Mouse (Mus musculus): ENCODE measurements around the gene Uvssa. TPM values are rescaled to one million over a fixed set of nuclear protein-coding genes. Genes with fewer than 3 reads are reported as not detected.

The Uvssa gene
- polyA plus RNA-seq, 1 experiment: 1.6 TPM

DNA sequence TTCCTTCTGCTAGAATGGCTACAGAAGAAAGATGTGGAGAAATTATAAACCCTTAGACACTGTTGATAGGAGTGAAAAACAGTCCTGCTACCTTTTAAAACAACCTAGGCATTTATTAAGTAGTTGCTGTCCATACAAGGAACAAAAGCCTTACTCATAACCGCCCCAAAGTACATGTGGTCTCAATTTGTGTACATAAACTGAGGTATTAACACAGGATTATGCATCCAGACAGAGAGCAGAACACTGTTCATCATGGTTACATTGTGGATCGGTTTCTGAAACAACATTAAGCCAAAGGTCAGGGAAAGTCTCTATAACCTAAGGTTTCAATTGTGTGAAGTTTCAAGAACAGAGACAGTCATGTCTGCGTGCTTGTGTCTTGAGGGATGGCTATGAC is 25.3 kb upstream of the Uvssa start:
- Histone ChIP-seq H3K4me3 (no peak overlapping the region), H3K27me3 (ENCODE audit: control insufficient read depth, insufficient read depth, insufficient read length) (no peaks in the 10 kb centered on the region), H3K4me2 (ENCODE audit: low read depth) (no peak overlapping the region), H3K36me3 (ENCODE audit: control insufficient read depth, insufficient read depth) (no peaks in the 10 kb centered on the region), H3K79me2 (ENCODE audit: control insufficient read depth, insufficient read depth) (peaks cover 99% of the 10 kb centered on the region), H3ac (ENCODE audit: control insufficient read depth, insufficient read length) (no peak overlapping the region)
- TF ChIP-seq TCF3 (IDR thresholded peaks at IDR 0.05; ENCODE audit: insufficient read length, low read depth) (no peak), SRF (IDR thresholded peaks at IDR 0.05; ENCODE audit: control insufficient read depth, insufficient read length, low read depth) (no peak), POLR2AphosphoS2 (IDR thresholded peaks at IDR 0.05; ENCODE audit: insufficient read length, low read depth) (no peak), TCF12 (IDR thresholded peaks at IDR 0.05; ENCODE audit: insufficient read depth, poor library complexity, severe bottlenecking) (no peak), MYOD1 (IDR thresholded peaks at IDR 0.05; ENCODE audit: control insufficient read depth in 1 of 3, insufficient read length in 2 of 3, low read depth in 2 of 3) (no peak), MYOG (IDR thresholded peaks at IDR 0.05; ENCODE audit: control insufficient read depth in 1 of 3, insufficient read depth in 1 of 3, insufficient read length in 2 of 3, low read depth in 2 of 3) (no peak)

DNA sequence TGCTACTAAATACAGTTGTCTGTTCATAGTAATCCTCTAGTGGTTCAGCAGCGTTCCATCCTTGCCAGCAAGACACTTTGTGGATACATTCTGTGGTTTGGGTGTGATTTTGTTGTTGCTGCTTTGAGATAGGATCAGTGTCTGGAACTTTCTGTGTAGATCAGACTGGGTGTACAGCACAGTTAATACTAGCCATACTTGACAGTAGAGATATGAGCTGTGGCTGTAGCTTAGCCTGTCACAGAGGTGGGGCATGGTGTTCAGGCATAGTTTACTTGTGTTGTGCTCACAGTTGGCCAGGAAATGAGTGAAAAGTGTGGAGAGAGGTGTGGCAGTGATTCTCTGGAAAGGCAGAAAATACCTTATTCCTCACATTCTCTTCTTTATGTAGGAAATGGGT is 20.9 kb upstream of the Uvssa start:
- peaks cover 67% of the 10 kb centered on the region for H3K79me2 ChIP-seq (ENCODE audit: control insufficient read depth, insufficient read depth)
- no peak overlapping the region for H3ac ChIP-seq (ENCODE audit: control insufficient read depth, insufficient read length)
- no peaks in the 10 kb centered on the region for H3K27me3 ChIP-seq (ENCODE audit: control insufficient read depth, insufficient read depth, insufficient read length)
- peaks cover 14% of the 10 kb centered on the region for H3K36me3 ChIP-seq (ENCODE audit: control insufficient read depth, insufficient read depth)
- H3K4me3 ChIP-seq: no peak overlapping the region
- no peak overlapping the region for H3K4me2 ChIP-seq (ENCODE audit: low read depth)
- no peak for TF ChIP-seq REST (IDR thresholded peaks at IDR 0.05; ENCODE audit: insufficient read depth, insufficient read length)
- TF ChIP-seq MYOD1 (IDR thresholded peaks at IDR 0.05; ENCODE audit: control insufficient read depth in 1 of 3, insufficient read length in 2 of 3, low read depth in 2 of 3): no peak
- TF ChIP-seq TCF12 (IDR thresholded peaks at IDR 0.05; ENCODE audit: insufficient read depth, poor library complexity, severe bottlenecking): no peak
- TF ChIP-seq CEBPB (IDR thresholded peaks at IDR 0.05; ENCODE audit: insufficient read depth, poor library complexity, severe bottlenecking): no peak
- TF ChIP-seq POLR2AphosphoS2 (IDR thresholded peaks at IDR 0.05; ENCODE audit: insufficient read length, low read depth): no peak
- no peak for TF ChIP-seq USF1 (IDR thresholded peaks at IDR 0.05; ENCODE audit: low read depth)
- no peak for TF ChIP-seq MYOG (IDR thresholded peaks at IDR 0.05; ENCODE audit: control insufficient read depth in 1 of 3, insufficient read depth in 1 of 3, insufficient read length in 2 of 3, low read depth in 2 of 3)
- no peak for TF ChIP-seq POLR2A (IDR thresholded peaks at IDR 0.05; ENCODE audit: insufficient read length, low read depth)
- no peak for TF ChIP-seq E2F4 (IDR thresholded peaks at IDR 0.05; ENCODE audit: insufficient read depth)
- TF ChIP-seq TCF3 (IDR thresholded peaks at IDR 0.05; ENCODE audit: insufficient read length, low read depth): no peak
- TF ChIP-seq MAX (IDR thresholded peaks at IDR 0.05; ENCODE audit: low read depth): no peak

GRCm38 (mm10) chr5:33358467-33358866 is 19.9 kb upstream of the Uvssa start:
- Histone ChIP-seq H3K27me3 (ENCODE audit: control insufficient read depth, insufficient read depth, insufficient read length) (no peaks in the 10 kb centered on the region), H3K79me2 (ENCODE audit: control insufficient read depth, insufficient read depth) (peaks cover 58% of the 10 kb centered on the region), H3K4me2 (ENCODE audit: low read depth) (no peak overlapping the region), H3K4me3 (no peak overlapping the region), H3ac (ENCODE audit: control insufficient read depth, insufficient read length) (no peak overlapping the region), H3K36me3 (ENCODE audit: control insufficient read depth, insufficient read depth) (peaks cover 14% of the 10 kb centered on the region)
- TF ChIP-seq E2F4 (IDR thresholded peaks at IDR 0.05; ENCODE audit: insufficient read depth) (no peak), SRF (IDR thresholded peaks at IDR 0.05; ENCODE audit: control insufficient read depth, insufficient read length, low read depth) (no peak), MAX (IDR thresholded peaks at IDR 0.05; ENCODE audit: low read depth) (no peak)

DNA sequence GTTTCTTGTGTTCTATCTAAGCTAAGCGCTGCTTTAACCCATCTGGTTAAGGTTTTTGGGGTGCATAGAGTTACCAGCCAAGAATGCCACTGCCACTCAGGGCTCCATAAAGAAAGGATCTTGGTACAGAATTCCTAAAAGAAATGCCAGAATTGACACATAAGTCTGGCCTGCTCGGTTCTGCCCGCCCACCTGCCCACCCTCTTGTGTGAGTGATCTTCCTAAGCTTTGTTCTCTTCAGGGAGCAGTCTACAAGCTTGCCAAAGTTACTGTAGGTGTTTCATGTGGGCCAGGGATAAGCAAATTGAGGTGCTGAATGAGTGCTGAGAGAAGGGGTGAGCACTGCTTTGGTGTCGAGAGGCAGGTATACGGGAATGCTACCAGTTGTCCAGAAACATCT is 15.1 kb upstream of the Uvssa start:
- TF ChIP-seq POLR2AphosphoS2 (IDR thresholded peaks at IDR 0.05; ENCODE audit: insufficient read length, low read depth) (no peak), USF1 (IDR thresholded peaks at IDR 0.05; ENCODE audit: low read depth) (no peak), REST (IDR thresholded peaks at IDR 0.05; ENCODE audit: insufficient read depth, insufficient read length) (no peak), MYOG (IDR thresholded peaks at IDR 0.05; ENCODE audit: control insufficient read depth in 1 of 3, insufficient read depth in 1 of 3, insufficient read length in 2 of 3, low read depth in 2 of 3) (no peak), TCF12 (IDR thresholded peaks at IDR 0.05; ENCODE audit: insufficient read depth, poor library complexity, severe bottlenecking) (no peak), TCF3 (IDR thresholded peaks at IDR 0.05; ENCODE audit: insufficient read length, low read depth) (no peak), E2F4 (IDR thresholded peaks at IDR 0.05; ENCODE audit: insufficient read depth) (no peak), POLR2A (IDR thresholded peaks at IDR 0.05; ENCODE audit: insufficient read length, low read depth) (no peak), SRF (IDR thresholded peaks at IDR 0.05; ENCODE audit: control insufficient read depth, insufficient read length, low read depth) (no peak)
- Histone ChIP-seq H3ac (ENCODE audit: control insufficient read depth, insufficient read length) (no peak overlapping the region), H3K4me3 (no peak overlapping the region), H3K4me2 (ENCODE audit: low read depth) (no peak overlapping the region), H3K79me2 (ENCODE audit: control insufficient read depth, insufficient read depth) (peaks cover 10% of the 10 kb centered on the region), H3K36me3 (ENCODE audit: control insufficient read depth, insufficient read depth) (peaks cover 18% of the 10 kb centered on the region), H3K27me3 (ENCODE audit: control insufficient read depth, insufficient read depth, insufficient read length) (no peaks in the 10 kb centered on the region)

DNA sequence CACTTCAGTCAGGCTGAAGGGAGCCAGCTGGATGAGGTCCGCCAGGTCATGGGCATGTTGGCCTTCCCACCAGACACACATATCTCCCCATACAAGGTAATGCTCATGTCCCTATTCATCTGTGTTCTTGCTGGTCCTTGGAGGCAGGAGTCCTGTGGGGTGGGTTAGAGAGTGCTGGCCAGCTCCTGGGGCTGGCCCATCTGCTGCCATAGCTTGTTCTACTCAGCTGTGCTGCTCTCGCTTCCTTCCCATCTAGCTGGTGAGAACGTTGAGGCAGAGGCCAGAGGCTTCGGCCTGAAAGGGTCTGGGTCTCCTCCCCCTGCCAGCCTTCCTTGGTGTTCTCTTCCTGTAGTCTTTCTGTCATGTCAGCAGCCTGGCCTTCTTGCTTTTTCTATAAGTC is 9.7 kb upstream of the Uvssa start:
- H3K36me3 ChIP-seq (ENCODE audit: control insufficient read depth, insufficient read depth): peaks cover 31% of the 10 kb centered on the region
- H3K4me2 ChIP-seq (ENCODE audit: low read depth): no peak overlapping the region
- H3K4me3 ChIP-seq: no peak overlapping the region
- no peak overlapping the region for H3ac ChIP-seq (ENCODE audit: control insufficient read depth, insufficient read length)
- no peak for TF ChIP-seq REST (IDR thresholded peaks at IDR 0.05; ENCODE audit: insufficient read depth, insufficient read length)
- TF ChIP-seq SRF (IDR thresholded peaks at IDR 0.05; ENCODE audit: control insufficient read depth, insufficient read length, low read depth): no peak
- TF ChIP-seq TCF3 (IDR thresholded peaks at IDR 0.05; ENCODE audit: insufficient read length, low read depth): no peak
- no peak for TF ChIP-seq POLR2AphosphoS2 (IDR thresholded peaks at IDR 0.05; ENCODE audit: insufficient read length, low read depth)
- no peak for TF ChIP-seq MYOD1 (IDR thresholded peaks at IDR 0.05; ENCODE audit: control insufficient read depth in 1 of 3, insufficient read length in 2 of 3, low read depth in 2 of 3)
- TF ChIP-seq CEBPB (IDR thresholded peaks at IDR 0.05; ENCODE audit: insufficient read depth, poor library complexity, severe bottlenecking): no peak
- TF ChIP-seq POLR2A (IDR thresholded peaks at IDR 0.05; ENCODE audit: insufficient read length, low read depth): no peak
- no peak for TF ChIP-seq MYOG (IDR thresholded peaks at IDR 0.05; ENCODE audit: control insufficient read depth in 1 of 3, insufficient read depth in 1 of 3, insufficient read length in 2 of 3, low read depth in 2 of 3)
- no peak for TF ChIP-seq TCF12 (IDR thresholded peaks at IDR 0.05; ENCODE audit: insufficient read depth, poor library complexity, severe bottlenecking)
- no peak for TF ChIP-seq E2F4 (IDR thresholded peaks at IDR 0.05; ENCODE audit: insufficient read depth)
- TF ChIP-seq USF1 (IDR thresholded peaks at IDR 0.05; ENCODE audit: low read depth): no peak
- no peak for TF ChIP-seq MAX (IDR thresholded peaks at IDR 0.05; ENCODE audit: low read depth)
- no peaks in the 10 kb centered on the region for H3K79me2 ChIP-seq (ENCODE audit: control insufficient read depth, insufficient read depth)
- no peaks in the 10 kb centered on the region for H3K27me3 ChIP-seq (ENCODE audit: control insufficient read depth, insufficient read depth, insufficient read length)

Measured in myocyte (in vitro differentiated cells).